Mouse (Mus musculus) v-Abl transformed pro-B cells (cell line): ENCODE measurements at regions not wholly inside any gene's neighbourhood (a gene's known extent, or its start where the extent isn't known, plus 50 kb on each side); places are given as distances from the start of the nearest gene placed in this dataset.

Experiments used
- in situ Hi-C, 2 experiments: fragments of 400-800 bp; cut with MboI; formaldehyde crosslinking; loops; one replicate each; pipeline ENCODE4 v1.15.1; 2025; ENCODE audit not compliant: unreplicated experiment in 2 of 2

DNA sequence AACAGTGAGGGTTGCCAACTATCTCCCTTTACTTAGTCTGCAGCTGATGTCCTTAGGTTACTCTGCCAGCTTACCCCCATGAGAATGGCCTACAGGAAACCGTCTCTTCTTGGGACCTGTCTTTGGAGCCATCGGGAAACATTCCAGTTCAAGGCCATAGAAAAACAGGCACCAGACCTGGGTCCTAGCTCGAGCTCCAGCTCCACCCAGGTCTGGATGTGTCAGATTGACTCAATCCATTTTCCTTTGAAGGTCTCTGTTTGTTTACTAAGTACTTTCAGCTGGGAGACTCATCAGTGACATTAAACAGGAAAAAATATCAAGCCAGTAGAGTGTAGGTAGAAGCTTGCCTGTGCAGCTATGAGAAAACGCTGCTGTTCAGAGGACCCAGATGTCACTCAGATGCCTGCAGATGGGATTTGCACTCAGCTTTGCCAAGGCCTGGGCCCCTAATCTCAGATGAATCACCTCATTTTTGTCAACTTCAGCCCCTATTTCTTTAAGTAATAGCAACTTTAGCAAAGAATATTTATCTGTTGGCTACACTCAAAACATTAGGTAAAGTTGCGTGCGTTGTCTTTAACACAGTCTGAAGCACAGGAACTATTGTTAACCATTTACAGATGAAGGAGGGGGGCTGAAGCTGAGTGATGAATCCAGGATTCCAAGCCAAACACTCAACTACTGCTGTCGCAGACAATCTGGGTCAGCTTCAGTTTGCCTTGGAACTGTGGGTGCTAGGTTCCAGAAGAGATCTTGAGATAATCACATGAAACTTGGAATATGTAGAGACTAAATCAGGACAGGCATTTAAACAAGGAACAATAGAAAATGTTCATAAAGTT, 359.0 kb upstream of the Tnp1 start:
- in situ Hi-C loops = no loop called here

DNA sequence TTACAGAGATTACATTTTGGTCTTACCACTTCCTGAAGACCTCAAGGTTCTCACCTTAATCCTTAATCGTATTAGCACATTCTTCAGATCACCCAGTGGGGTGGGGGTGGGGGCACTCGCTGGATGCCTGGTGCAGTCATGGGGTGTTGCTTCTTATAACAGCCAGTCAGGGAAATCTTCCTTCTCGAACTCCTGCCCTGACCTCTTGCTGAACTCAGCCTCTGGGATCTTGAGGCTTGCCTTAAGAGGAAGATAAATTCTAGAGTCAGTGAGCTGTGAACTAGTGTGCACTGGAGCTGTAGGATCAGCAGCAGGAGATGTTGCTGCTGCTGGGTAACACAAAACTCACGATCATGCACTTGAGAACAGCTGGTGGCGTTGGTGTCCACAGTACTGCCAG, 352.5 kb upstream of the Tnp1 start:
- in situ Hi-C loops = no loop called here

DNA sequence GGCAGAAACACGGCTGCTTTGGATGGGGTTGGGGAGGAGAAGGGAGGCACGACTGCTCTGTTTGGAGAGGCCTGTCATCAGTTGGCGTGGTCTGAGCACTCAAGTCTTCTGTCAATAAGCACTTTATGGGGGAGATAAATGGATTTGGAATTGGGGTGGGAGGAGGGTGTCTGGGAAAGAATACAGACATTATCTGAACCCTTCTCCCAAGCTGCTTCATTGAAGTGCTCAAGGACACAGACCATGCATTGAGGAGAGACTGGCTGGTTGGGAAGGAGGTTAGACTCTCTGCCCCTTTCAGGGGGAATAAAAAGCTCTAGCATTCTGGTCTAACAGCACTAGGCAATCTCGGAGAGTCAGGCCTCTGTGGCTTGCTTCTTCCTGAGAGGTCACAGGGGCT, 350.1 kb upstream of the Tnp1 start:
- in situ Hi-C loops = no loop called here

DNA sequence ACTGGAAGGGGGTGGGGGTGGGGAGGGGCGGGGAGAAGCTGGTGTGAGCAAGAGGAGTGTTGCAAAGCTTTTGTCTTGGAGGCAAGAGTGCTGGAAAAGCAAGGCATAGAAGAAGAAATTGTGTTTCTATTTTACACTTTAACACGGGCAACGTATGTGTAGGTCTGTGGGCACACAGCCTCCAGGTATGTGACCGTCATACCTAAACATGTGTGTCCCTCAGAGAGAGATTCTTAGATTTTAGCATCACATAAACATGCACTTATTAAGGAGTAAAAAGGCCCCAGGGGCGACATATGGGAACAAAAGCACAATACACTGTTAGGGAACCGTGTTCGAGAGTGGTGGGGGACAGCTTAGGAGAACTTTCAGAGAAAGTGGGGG, 348.6 kb upstream of the Tnp1 start:
- in situ Hi-C loops = no loop called here

DNA sequence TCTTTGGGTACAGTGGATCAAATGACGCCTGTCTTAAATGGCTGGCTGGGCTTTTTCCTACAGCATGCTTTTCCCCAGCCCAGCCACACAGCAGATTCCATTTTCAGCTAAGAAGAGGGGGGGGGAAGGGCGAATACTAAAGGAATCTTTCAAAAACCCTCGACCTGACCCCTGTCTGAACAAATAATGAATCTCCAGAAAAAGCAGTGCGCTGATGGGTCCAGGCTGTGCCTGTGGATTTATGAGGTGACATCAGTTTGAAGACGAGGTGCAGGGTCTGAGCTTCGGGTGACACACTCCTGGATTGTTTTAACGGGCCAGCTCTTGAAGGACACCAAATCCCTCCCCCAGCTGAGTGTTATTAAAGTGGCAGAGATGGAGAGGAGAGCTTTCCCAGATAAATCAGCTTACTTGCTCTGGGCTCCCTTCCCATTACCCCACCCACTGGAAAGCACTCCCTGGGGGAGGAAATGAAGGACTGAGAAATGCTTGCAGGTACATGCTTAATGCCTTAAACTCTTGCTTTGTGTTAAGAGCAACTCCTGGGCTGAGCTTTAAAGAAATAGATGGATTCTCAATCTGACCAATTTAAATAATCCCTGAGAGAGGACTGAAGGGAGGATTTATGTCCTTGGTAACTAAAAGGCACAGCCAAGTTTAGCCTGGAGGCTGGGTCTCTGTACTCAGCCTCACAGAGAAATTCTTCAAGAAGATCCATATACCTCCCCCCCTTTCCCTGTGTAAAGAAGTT, 348.0 kb upstream of the Tnp1 start:
- in situ Hi-C loops = no loop called here

DNA sequence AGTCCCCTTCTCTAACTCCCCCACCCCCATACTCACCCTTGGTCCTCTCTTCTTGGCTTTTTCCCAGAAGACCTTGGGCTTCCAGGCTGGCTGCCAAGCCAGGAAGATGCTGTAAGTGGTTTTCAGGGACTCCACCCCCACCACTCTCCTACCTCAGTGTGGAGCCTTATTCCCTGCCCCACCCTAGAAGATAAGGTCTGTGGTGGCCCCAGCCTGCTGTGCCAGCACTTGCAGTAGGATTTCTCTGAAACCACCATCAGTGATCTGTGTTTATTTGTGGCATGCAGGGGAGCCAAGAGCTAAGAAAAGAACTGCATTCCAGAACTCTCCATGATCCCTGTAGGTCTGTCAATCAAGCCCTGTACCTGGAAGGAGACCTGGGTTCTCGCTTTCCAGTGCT, 346.4 kb upstream of the Tnp1 start:
- in situ Hi-C loops = no loop called here

DNA sequence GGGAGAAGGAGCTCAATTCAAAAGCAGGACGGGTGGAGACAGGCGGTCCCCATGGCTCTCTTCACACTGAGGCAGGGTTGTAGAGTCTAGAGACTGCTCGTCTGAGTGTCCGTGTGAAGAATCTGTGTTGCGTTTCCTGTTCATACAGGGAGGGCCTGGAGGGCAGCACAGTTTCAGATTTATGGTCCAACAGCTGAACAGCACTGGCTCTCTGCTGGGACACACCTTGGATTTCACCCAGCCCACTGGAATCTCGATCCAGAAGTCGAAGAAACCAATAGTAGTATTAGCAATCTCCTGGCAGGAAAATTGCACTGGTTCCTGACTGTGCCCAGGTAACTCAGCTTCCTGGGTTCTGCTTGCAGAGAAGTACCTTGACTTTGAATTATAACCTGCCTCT, 345.6 kb upstream of the Tnp1 start:
- in situ Hi-C loops = no loop called here

DNA sequence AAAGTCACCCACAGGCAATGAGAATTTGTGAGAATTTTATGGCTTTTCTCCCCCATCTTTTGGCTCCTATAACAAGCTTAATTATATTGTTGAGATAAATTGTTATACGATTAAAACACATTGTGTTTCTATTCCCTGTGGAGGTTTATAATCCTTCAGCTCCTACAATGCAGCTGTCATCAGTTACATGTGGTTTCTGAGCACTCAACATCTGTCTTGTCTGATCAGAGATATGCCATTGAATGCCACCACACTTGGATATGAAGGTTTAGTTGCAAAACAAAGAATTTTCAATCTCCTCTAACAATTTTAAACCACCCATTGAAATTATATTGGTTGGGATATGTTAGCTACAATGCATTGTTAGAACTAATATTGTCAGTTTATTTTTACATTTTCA, 338.7 kb upstream of the Tnp1 start:
- in situ Hi-C loops = no loop called here

DNA sequence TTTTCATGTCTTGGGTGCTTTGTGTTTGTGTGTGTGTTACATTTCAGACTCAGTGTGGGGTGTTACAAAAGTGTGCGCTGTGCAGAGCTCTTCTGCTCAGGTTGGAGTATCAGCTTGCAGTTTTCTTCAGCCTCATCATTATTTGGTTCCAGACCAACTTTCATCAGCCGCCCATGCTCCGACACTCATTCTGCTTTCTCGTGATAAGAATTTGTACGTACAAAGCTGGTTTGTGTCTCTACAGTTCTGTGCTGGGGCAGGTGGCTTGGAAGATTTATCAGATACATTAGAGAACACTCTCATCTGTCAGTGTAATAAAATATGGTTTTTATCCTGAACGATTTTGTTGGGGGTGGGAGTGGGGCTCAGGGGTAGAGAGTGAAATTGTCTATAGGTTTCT, 332.8 kb upstream of the Tnp1 start:
- in situ Hi-C loops = no loop called here

DNA sequence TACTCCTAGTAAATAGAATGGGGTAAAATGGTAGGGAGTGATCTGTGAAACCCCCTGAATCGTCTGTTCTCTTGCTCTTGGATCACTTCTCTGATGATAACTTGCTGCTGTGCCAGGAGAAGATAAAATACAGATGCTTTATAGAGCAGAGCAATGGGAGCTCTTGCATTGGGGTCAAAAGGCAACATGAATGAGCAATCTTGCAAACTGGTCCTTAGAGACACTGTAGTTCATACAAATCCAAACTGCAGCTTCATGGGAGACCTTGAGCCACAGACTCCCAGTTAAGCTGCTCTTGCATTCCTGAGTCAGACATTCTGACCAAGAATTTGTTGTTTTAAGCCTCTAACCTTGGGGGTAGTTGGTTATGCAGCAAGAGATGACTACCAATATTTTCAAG, 328.9 kb upstream of the Tnp1 start:
- in situ Hi-C loops = no loop called here

DNA sequence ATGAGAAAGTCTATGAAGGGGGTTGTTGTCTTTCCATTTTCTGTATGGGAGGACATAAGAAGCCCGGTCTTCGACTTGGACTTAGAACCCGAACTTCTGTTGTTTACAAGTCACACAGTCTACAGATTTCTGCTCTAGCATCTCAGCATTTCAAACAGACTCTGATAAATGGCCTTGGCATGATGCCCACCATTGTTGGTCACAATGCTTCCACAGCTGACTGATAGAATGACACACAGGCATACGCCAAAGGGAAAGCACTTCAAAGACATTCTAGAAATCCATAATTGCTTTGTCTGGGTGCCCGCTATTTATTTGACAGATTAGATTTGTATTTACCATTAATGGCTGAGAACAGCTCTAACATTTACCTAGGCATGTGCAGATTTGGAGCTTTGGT, 326.2 kb upstream of the Tnp1 start:
- in situ Hi-C loops = no loop called here

DNA sequence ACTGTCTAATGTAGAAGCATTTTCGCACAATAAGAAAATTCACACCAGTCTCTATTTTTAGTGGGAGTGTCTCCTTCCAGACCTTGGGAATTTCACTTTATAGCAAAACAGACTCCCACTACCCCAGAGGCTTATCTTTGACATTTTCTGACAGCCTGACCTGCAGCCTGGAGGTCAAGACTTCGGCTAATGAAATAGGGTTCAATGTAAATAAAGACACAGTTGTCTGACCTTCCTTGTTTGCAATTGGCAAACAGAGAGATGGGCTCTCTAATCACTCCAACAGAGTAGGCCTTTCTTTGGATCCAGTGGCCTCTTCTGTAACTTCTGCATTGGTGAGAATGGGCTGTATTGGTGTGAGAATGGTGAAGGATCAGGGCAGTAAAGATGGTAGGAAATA, 321.7 kb upstream of the Tnp1 start:
- in situ Hi-C loops = no loop called here

DNA sequence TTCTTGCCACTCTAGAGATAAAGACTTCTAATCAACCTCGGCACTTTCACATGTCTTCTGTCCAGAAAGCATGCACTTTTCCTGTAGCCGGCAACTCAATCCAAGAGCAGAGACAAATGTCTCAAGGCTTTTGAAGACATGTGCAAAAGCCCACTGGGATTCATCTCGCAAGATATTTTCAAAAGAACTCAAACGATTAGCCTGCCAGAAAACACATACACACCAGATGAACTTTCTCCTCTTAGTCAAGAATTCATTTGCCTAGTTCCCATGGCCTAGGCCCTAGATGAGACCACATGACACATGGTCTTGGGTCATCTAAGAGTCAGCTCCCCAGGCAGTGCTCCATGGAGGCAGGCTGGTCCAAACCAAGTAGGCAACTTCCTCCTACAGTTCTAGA, 293.8 kb upstream of the Tnp1 start:
- in situ Hi-C loops = no loop called here

DNA sequence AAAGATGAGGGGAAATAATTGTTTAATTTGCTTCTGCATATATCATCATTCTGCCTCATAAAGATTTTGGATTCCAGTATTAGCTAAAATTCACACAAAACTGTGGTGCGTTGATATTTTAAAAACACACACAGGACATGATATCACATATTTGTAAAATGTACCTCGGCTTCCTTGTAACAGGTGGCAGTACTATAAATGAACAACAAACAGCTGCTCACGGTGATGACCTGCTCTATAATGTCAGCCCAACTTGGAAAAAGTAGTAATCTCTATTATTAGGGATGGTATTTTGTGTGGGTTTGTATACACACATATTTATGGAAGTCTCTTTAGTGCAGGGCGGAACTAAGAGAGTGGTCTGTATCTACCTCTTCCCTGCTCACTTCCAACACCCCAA, 292.7 kb upstream of the Tnp1 start:
- in situ Hi-C loops = no loop called here

DNA sequence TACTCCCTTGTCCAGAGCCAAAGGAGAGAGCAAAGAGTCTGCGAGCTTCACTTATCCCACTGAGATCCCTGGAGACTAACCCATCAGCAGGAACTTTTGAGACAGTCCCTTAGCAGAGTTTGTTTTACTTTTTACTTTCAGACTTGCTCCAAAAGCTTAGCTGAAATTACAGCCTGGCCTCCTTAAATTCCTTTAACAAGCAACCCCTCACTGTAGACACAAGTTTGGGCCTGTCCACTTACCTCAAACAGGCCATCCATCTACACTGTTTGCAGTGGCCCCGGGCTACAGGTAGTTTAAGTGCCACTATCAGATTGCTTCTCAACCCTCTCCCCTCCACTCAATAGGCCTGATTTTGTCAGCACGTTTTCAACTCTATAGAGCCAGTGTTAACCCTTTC, 291.5 kb upstream of the Tnp1 start:
- in situ Hi-C loops = no loop called here

DNA sequence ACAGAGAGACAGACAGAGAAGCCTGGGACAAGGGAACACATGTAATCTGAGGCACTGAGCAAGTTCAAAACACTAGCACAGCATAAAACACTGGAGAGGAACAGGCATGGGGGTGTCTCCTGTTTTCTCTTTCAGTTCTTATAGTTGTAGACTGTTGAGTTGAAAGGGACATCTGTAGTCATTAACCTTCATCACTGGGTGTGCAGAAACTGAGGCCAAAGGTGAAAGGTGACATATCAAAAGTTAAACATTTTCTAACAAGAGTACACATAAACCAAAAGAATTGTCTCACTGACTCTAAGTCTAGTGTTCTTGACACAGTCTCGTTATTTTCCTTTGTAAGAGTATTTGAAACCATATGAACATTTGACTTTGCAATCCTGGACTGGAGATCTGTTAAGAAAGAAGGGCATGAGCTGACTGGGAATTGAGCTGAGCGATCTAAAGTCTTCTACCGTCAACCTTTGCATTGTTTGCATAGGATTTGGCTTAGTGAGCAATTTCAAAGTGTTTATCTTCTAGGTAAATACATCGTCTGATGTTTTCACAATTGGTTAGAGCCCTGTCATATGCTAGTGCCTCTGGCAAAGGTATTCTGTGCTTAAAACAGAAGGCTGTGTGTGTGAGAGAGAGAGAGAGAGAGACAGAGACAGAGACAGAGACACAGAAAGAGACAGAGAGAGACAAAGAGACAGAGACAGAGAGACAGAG, 284.4 kb upstream of the Tnp1 start:
- in situ Hi-C loops = no loop called here

DNA sequence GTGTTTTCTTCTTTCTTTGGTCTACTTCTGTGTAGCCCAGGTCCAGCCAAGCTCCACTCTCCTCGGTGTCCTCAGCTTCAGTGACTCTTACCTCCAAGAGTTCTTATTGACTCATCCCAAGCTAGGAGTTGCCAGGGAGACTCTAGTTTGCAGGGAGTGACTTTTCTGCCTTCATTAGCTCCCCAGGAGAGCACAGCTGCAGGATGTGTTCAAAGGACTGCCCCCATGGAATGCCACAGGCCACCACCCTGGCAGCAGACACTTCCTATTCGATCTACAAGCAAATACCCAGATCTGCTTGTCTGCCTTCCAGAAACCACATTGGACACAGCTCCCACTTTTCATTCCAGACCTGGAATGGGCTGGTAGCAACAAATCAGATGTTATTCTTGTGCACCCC, 269.6 kb upstream of the Tnp1 start:
- in situ Hi-C loops = no loop called here

DNA sequence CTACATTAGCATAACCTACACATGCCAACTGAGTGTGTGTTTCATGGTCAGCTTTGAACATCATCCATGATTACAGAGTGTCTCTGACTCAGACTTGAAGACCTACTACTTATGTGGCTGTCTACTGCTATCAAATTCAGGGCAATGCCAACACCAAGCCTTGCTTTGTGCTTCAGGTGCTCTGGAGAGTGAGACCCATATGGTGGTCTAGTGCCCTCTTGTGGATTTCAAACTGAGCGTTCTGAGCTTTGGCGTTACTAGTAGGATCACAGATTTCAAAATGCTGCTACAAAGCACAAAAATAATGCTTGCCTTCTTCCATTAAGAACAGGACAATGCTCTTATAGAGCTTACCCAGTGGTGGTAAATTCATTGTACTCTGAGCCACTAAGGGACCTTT, 258.8 kb upstream of the Tnp1 start:
- in situ Hi-C loops = no loop called here

DNA sequence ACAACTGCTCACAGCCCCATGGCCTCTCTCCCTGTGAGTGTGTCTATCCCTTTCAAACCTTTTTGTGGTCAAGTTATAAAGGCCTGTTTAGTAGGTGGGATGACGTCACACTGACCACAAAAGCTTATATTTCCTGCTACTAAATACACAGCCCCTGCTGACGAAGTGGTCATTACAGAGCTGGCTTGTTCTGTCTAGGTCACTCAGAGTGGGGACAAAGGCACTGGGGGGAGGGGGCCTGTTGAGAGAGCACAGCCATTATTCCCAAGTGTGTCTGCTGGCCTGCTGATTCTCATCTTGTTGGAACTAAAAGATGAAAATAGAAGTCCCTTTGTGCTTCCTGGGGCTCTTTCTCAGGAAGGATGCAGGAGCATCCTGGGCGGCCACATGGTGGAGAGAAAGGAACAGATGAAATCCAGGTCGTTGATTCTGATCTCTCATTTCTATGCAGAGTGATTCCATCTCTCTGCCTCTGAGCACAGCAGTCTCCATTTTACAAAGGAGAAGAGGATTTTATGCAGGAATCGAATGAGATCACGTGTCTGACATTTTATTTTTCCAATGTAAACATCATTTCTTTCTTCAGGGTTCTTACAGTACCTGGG, 255.2 kb upstream of the Tnp1 start:
- in situ Hi-C loops = no loop called here

DNA sequence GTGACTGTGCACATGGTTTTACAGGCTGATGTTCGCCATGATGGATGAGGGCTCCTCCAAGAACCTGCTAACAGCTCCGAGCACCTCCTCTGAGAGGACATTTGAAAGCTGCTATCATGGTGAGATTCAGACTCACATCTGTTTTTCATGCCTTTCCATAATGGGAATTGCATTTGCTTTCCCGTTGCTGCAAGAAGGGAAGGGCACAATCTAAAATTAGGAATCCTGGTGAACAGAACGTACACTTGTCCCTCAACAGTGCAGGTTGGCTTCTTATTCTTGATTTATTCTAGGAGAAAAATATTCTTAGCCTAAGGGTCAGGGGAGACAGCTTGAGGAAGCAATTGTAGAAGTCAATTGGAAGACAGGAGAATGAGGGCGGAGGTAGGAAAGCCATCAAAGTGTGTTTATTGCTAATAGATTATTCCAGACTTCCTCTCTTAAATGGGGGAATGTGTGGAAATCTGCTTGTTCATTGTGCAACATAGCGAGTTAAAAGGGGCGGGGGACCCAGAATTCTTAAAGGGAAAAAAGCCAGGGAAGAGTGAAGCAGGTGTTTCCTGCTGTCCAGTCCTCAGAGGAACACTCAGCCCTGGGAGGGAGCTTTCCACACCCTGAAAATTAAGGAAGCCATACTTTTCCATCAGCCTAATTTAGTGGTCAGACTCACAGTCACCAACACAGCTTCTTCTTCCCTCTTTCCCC, 253.5 kb upstream of the Tnp1 start:
- in situ Hi-C loops = no loop called here

DNA sequence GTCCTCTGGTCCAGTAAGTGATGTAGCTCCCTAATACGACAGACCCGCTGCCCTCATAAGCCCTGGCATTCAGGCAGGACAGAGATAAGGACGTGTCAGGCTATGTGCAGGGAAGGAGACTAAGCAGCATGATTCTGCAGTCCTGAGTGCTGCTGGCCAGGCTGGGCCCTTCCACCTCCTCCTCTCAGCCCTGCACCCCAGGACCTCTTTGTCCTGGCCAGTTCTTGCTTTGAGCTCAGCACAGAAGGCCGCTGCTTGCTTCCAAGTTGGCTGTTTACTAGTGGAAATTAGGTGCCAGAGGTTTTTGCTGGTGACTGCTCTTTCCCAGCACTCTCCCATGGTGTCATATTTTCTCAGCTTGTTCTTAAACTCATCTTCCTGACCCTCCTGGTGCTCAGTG, 249.3 kb upstream of the Tnp1 start:
- in situ Hi-C loops = no loop called here
